Mouse (Mus musculus) liver, embryonic 15.5 days (tissue): ENCODE data around the gene Zfp825. TPM values are rescaled to one million over a fixed set of nuclear protein-coding genes. Genes with fewer than 3 reads are reported as not detected.
"Not testable (repeated sequence)": the region's sequence is repeated elsewhere in the genome, so short reads cannot be mapped to it uniquely, and the experiment has no call there.

Experiments
- ATAC-seq: fragments of 200-750 bp; cut with Nextera tagmentation; 2 replicates; pipeline ENCODE4 v1.8.0; 2017; ENCODE audit warnings: moderate number of reproducible peaks, mild to moderate bottlenecking, moderate library complexity; ENCODE audit not compliant: insufficient read depth
- H3K27ac ChIP-seq: fragments of 300-500 bp; sonication (generic); replicated peaks from 2 replicates; pipeline ENCODE4 v1.5.1; 2015; ENCODE audit warnings: mild to moderate bottlenecking, inconsistent platforms
- H3K27me3 ChIP-seq: fragments of 300-500 bp; sonication (generic); 2 replicates; pipeline ENCODE4 v1.6.1; 2015; ENCODE audit warnings: mild to moderate bottlenecking, inconsistent platforms
- H3K36me3 ChIP-seq: fragments of 300-500 bp; sonication (generic); replicated peaks from 2 replicates; pipeline ENCODE4 v1.6.1; 2015; ENCODE audit warnings: moderate library complexity, mild to moderate bottlenecking, inconsistent platforms
- H3K4me1 ChIP-seq: fragments of 300-500 bp; sonication (generic); replicated peaks from 2 replicates; pipeline ENCODE4 v1.6.1; 2015; ENCODE audit warnings: inconsistent platforms
- H3K4me2 ChIP-seq: fragments of 300-500 bp; sonication (generic); 2 replicates; pipeline ENCODE4 v1.6.1; 2015; ENCODE audit warnings: moderate library complexity, mild to moderate bottlenecking, inconsistent platforms
- H3K4me3 ChIP-seq: fragments of 300-500 bp; sonication (generic); replicated peaks from 2 replicates; pipeline ENCODE4 v1.5.1; 2015; ENCODE audit warnings: mild to moderate bottlenecking, inconsistent platforms
- H3K9ac ChIP-seq: fragments of 300-500 bp; sonication (generic); 2 replicates; pipeline ENCODE4 v1.6.1; 2015; ENCODE audit warnings: moderate library complexity, mild to moderate bottlenecking, inconsistent platforms
- H3K9me3 ChIP-seq: fragments of 300-500 bp; sonication (generic); replicated peaks from 2 replicates; pipeline ENCODE4 v1.6.1; 2016; ENCODE audit warnings: inconsistent platforms
- WGBS: fragments of 180-500 bp; shearing (Covaris S2); methylation state at CpG from one replicate; pipeline ENCODE4 v1.1.7; 2015; ENCODE audit warnings: mixed read lengths; ENCODE audit not compliant: insufficient replicate concordance; 5-methylcytosine and 5-hydroxymethylcytosine counted together
- polyA plus RNA-seq: library from polyadenylated mRNA; unstranded; fragments of >200 nt; fragmentation: Nextera tagmentation; extraction: Ambion mirVana; gene quantifications from 2 replicates; pipeline ENCODE4 v1.2.1, GENCODE M21; 2015

Zfp825 gene
- 7.3 and 8.2 TPM in 2 replicates for polyA plus RNA-seq

- ATAC-seq: peak; percentile 93
- H3K4me1 ChIP-seq: peaks cover 11% of the 10 kb centered on the region
- under 1% methylated on average over 23 of the region's 23 CpGs for WGBS
- H3K36me3 ChIP-seq: no peaks in the 10 kb centered on the region
- no peaks in the 10 kb centered on the region for H3K9me3 ChIP-seq
- peak within 1 kb of the TSS; percentile 91 for H3K4me2 ChIP-seq
- peak within 1 kb of the TSS; percentile 66 for H3K9ac ChIP-seq
- peak within 1 kb of the TSS; percentile 90 for H3K27ac ChIP-seq
- peak within 1 kb of the TSS; percentile 66 for H3K4me3 ChIP-seq
- H3K27me3 ChIP-seq: no peaks in the 10 kb centered on the region
Observed at GRCm38 (mm10) chr13:74493911-74494679, at the start of gene Zfp825. Gene Zfp825, minus strand, starts transcription at chr13:74493992.

GRCm38 (mm10) chr13:74535418-74535817 is 41.6 kb upstream of the Zfp825 start:
- not testable (repeated sequence) for H3K36me3 ChIP-seq, H3K4me2 ChIP-seq
- WGBS: 79% methylated on average over 3 of the region's 3 CpGs

GRCm38 (mm10) chr13:74534864-74535263 is 41.1 kb upstream of the Zfp825 start:
- not testable (repeated sequence) for H3K9me3 ChIP-seq, H3K36me3 ChIP-seq, H3K27ac ChIP-seq, H3K4me3 ChIP-seq, H3K4me1 ChIP-seq, H3K9ac ChIP-seq, ATAC-seq, H3K4me2 ChIP-seq, H3K27me3 ChIP-seq
- 5% methylated on average over 3 of the region's 3 CpGs for WGBS

More at GRCm38 (mm10) chr13:74535418-74535817, 41.6 kb upstream of the Zfp825 start:
- H3K4me1 ChIP-seq, H3K27ac ChIP-seq, H3K9me3 ChIP-seq, H3K9ac ChIP-seq, H3K4me3 ChIP-seq, H3K27me3 ChIP-seq, ATAC-seq: not testable (repeated sequence)

- H3K27me3 ChIP-seq: no peaks in the 10 kb centered on the region
- 77% methylated on average over 15 of the region's 15 CpGs for WGBS
- no peak for ATAC-seq
Observed at GRCm38 (mm10) chr13:74534096-74534495, 40.3 kb upstream of the Zfp825 start.

GRCm38 (mm10) chr13:74531251-74531650 is 37.5 kb upstream of the Zfp825 start:
- H3K9ac ChIP-seq, H3K36me3 ChIP-seq, H3K4me3 ChIP-seq, H3K9me3 ChIP-seq, H3K27ac ChIP-seq, H3K27me3 ChIP-seq, H3K4me1 ChIP-seq, H3K4me2 ChIP-seq, ATAC-seq: not testable (repeated sequence)
- WGBS: 38% methylated on average over 1 of the region's 1 CpGs

More at GRCm38 (mm10) chr13:74534096-74534495, 40.3 kb upstream of the Zfp825 start:
- no peak overlapping the region for H3K4me3 ChIP-seq
- no peak overlapping the region for H3K27ac ChIP-seq
- H3K36me3 ChIP-seq: no peaks in the 10 kb centered on the region
- no peak overlapping the region for H3K9ac ChIP-seq
- H3K4me1 ChIP-seq: no peaks in the 10 kb centered on the region
- H3K4me2 ChIP-seq: no peak overlapping the region
- no peaks in the 10 kb centered on the region for H3K9me3 ChIP-seq

- not testable (repeated sequence) for H3K4me2 ChIP-seq, H3K4me1 ChIP-seq, ATAC-seq, H3K9me3 ChIP-seq, H3K4me3 ChIP-seq, H3K9ac ChIP-seq, H3K27me3 ChIP-seq, H3K27ac ChIP-seq, H3K36me3 ChIP-seq
- WGBS: 13% methylated on average over 1 of the region's 1 CpGs
Observed at GRCm38 (mm10) chr13:74529372-74529715, 35.6 kb upstream of the Zfp825 start.

- not testable (repeated sequence) for H3K4me3 ChIP-seq, H3K27ac ChIP-seq, H3K4me1 ChIP-seq, H3K27me3 ChIP-seq, H3K36me3 ChIP-seq, H3K4me2 ChIP-seq, H3K9ac ChIP-seq, H3K9me3 ChIP-seq
- ATAC-seq: peak; percentile 57
Observed at GRCm38 (mm10) chr13:74528519-74529371, 35.0 kb upstream of the Zfp825 start.

- ATAC-seq: peak; percentile 94
- 0 out of 2 replicates have a peak, but pooled peaks cover 4% of the 10 kb centered on the region for H3K4me1 ChIP-seq
- no peaks in the 10 kb centered on the region for H3K9me3 ChIP-seq
- H3K9ac ChIP-seq: peak overlapping the region; percentile 37
- no peaks in the 10 kb centered on the region for H3K36me3 ChIP-seq
- H3K27me3 ChIP-seq: no peaks in the 10 kb centered on the region
- H3K4me3 ChIP-seq: peak overlapping the region; percentile 59
- peak overlapping the region; percentile 81 for H3K27ac ChIP-seq
- peak overlapping the region; percentile 73 for H3K4me2 ChIP-seq
- WGBS: 1% methylated on average over 15 of the region's 15 CpGs
Observed at GRCm38 (mm10) chr13:74522481-74523237, 28.9 kb upstream of the Zfp825 start.

- Histone ChIP-seq H3K4me2 (peak overlapping the region; percentile 73), H3K27ac (0 out of 2 replicates have a peak overlapping the region, but pooled peaks have one; percentile 29), H3K4me3 (peak overlapping the region; percentile 59)
- not testable (repeated sequence) for H3K9me3 ChIP-seq, H3K4me1 ChIP-seq, H3K27me3 ChIP-seq, H3K9ac ChIP-seq, H3K36me3 ChIP-seq, ATAC-seq
- WGBS: under 1% methylated on average over 3 of the region's 3 CpGs
Observed at GRCm38 (mm10) chr13:74522141-74522480, 28.3 kb upstream of the Zfp825 start.

- not testable (repeated sequence) for H3K4me3 ChIP-seq, ATAC-seq, H3K4me1 ChIP-seq, H3K9ac ChIP-seq, H3K27me3 ChIP-seq, H3K9me3 ChIP-seq, H3K27ac ChIP-seq, H3K36me3 ChIP-seq, H3K4me2 ChIP-seq
- WGBS: 61% methylated on average over 6 of the region's 6 CpGs
Observed at GRCm38 (mm10) chr13:74507981-74508380, 14.2 kb upstream of the Zfp825 start.

- not testable (repeated sequence) for H3K36me3 ChIP-seq, H3K27me3 ChIP-seq, H3K27ac ChIP-seq, H3K4me1 ChIP-seq, H3K4me2 ChIP-seq, ATAC-seq, H3K9ac ChIP-seq, H3K9me3 ChIP-seq, H3K4me3 ChIP-seq
- WGBS: 45% methylated on average over 1 of the region's 1 CpGs
Observed at GRCm38 (mm10) chr13:74502851-74503250, 9.1 kb upstream of the Zfp825 start.
